Mouse (Mus musculus): Measurements from ENCODE around the gene Fads3.

Fads3 gene

DNA sequence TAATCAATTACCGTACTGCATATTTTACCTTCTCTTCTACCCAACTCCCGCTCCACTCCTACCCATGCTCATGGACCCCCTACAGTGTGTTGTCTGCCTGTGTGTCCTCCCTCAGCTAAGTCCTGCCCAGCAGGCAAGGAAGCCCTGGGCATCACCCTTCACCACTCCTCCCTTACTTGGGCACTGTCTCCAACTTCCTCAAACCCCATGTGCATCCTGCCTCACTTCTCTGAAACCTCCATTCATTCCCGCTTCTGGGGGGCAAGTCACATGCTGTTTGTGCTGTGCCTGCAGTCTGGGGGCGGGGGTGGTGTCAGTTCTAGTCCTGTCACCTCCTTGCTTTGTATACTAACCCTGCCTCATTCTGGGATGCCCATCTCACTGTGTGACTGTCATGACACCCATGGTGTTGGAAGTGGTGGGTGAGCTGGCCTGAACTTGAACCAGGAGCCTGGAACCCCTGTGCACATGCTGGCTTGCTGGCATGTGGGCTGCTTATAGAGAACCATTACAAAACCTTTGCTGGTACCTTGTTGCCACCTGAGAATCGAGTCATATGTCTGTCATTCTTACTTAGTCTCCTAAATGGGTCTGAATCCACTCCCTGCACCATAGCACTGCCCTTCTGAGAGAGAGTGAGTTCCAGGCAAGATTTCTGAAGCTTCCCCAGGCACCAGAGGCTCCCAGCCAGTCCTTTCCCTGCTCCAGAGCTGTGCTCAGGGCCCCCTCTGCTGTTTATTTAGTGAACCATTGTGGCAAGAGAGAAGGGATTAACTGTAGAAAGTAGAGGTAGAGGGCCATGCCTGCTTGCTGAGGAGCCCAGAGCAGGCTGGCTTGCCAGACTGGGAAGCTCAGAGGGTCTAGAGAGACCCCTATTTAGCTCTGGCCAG lies 18.7 kb upstream of the Fads3 start:
- DNase-seq: no peak

DNA sequence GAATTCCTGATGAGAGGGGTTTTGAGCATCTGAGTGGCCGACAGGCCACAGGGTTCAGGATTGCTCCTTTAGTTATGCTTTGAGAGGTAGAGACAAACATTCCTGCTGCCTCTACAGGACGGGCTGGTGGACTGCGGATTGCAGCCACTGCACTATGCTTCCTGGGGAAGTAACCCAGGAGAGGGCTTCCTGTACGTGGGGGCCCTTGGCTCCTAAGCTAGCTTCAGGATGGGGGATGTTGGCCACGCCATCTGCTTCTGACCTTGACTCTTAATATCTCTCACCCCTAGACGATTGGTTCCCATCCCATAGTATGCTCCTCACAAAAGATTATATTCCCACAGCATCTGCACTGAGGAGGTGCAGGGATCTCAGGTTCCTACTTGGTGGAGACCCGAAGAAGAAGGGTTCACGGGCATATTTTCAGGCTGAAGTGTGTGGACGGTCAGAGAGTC lies 18.0 kb upstream of the Fads3 start:
- DNase-seq: no peak

DNA sequence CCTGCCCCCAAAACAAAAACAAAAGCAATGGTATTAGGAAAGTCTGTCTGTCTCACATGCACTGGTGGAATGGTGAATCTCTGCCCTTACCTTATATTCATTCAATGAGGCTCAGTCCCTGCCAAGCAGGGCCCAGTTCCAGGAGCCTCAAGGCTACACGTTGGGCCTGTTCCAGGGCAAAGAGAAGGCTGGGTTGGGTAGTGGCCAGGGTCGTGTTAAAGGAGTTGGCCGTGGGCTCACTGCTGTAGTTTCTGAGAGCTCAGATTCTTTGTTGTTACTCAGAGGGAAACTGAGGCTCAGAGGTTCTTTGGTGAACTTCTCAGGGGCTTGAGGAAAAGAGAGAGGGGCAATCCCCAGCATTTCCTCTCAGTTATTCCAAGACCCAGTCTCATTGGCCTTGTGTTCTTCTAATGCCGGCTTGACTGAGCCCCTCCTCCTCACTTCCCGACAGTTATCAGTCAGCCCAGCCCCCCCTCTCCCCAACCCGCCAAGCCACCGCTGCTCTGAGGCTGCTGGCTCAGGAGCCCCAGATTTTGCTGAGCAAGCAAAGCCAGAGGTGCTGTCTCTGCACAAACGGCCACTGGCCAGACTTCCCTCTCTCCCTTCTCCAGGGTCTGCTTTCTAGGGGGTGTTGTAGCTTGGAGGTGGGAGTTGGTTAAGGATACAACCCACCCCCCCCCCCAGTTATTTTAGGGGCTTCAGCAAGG lies 16.0 kb upstream of the Fads3 start:
- DNase-seq: no peak

DNA sequence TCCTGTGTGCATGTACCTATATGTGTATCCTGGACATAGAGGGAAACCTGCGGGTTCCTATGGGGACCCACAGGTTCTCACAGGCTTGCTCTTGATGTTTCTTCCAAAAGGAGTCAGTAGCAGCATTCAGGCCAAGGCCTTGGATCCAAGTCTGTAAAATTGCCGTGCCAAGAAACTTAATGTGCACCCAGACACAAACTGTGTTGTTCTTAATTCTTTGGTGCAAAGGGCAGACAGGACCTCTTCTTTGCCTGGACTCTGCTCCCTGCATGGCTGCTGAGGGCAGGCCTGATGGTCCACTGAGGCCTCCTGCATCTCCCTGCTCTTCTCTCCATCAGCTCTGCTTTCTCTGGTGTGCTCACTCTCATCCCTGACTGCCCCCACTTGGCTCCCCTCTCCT lies 11.6 kb upstream of the Fads3 start:
- DNase-seq: no peak

DNA sequence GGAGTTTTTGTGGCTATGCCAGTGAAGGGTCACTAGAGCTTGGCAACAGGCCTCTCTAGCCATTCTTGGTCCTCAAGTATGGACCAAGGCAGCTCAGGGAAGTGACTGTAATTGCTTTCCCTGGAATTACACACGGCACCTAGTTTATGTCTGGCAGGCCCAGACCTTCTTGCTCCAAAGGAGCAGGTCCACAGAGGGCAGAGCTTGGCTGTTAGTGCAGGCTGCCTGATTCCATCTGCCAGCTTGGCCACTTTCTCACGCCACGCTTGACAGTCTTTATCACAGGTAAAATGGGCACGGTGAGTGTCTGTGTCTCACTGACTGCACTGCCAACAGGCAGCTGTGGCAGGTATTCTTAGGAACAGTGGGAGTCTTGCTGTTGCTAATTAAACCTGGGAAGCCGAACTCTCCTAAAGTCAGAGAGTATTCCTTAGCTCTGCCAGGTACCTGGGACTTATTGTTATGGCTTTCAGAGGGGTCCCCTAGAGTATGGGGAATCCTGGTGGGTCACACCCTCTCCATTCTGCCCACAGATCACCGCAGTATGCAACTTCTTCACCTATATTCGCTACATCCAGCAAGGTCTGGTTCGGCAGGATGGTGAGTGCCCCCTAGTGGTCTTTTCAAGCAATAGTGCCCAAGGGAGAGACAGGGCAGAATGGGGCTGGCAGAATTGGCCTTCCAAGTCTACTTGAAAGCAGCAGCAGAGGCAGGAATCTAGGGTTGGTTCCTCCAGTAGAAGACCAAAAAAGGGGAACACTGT lies 8.0 kb upstream of the Fads3 start:
- peak; percentile 71 to 78 for DNase-seq

DNA sequence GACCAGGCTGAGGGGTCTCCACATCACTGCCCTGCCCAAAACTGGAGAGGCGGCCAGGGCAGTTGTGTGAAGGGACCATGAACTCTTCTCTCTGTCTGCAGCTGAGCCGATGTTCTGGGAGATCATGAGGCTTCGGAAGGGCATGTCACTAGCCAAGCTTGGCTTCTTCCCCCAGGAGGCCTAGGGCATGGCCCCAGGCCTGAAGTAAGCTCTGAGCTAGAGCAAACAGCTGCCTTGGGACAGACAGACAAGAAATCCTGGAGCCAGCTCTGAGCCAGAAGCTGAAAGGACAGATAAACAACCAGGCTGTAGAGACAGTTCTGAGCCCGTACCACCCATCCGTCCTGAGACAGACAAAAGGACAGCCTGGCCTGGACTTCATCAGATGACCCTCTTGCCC lies 7.0 kb upstream of the Fads3 start:
- DNase-seq: no peak

DNA sequence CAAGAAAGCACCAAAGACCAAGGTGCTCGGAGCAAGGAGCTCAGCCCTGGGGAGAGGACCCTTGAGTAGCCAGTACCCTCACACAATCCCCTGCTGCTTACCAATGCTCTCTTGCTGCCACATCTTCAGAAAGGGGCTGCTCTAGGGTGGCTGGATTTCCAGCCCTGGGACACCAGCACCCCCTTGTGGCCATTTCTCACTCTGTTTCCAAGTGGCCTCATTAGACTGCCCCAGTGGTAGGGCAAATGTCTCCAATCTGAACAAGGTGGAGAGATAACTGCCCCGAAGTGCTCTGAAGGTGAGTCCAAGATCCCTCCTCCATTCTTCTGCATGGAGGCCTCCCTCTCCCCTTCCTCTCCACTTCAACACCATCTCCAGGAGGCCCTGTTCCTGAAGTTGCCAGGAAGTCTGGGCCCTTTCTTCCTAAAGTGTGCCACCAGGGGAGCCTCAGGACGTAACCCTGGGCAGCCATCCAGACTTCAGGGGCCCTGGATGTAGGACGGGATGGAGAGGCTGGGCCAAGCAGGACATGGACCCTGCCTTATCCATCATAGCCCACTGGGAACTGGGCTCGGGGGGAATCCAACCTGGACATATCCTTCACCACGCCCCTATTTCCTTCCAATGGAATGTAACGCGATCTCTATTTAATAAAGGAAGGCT lies 6.5 kb upstream of the Fads3 start:
- peak; percentile 93 to 94 for DNase-seq

DNA sequence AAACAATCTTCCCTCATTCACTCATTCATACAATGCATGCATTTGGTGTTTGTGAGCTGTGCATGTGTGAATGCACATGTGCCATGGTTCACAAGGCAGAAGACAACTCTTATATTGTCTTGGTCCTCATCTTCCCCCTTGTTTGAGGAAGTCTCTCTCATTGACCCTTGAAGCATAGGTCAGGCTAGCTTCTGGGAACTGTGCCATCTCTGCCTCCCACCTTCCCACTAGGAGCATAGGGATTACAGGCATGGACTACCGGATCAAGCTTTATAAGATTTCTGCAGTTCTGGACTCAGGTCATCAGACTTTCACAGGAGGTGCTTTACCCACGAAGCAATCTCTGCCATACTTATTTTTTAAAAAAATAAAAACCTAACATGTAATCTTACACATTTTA lies 3.8 kb upstream of the Fads3 start:
- no peak for DNase-seq

DNA sequence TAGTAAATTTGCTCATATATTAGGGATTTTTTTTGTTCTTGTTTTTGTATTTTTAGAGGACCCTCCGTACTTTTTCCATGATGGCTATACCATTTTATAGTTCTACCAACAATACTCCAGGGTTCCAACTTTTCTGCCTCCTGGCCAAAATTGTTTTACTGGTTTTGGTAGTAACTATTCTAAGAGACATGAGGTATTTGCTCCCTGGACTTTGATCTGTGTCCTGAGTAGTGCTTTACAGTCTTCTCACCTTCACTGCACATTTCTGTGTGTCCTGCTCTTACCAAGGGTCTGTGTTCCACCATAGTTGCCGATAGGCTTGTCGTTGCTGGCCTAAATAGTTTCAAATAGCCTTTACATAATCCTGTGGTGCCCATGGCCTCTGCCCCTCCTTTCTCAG lies 3.0 kb upstream of the Fads3 start:
- DNase-seq: no peak

DNA sequence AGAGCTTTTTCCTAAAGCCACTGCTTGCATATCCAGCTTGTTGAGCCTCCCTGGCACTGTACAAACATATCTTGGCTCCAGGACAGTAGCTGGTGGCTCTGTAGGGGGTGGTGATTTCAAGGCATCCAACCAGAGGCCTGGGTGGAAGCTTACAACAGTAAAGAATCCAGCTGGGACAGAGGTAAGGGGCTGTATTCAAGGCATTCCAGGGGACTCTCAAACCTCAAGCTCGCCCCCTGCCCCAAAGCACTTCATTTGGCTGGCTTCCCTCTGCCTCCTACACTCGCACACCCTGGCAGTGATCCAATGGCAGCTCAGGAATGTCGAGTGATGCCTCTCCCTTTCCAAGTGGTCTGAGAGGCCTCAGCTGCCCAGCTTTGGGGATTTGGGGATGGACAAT lies 2.5 kb upstream of the Fads3 start:
- DNase-seq: no peak

DNA sequence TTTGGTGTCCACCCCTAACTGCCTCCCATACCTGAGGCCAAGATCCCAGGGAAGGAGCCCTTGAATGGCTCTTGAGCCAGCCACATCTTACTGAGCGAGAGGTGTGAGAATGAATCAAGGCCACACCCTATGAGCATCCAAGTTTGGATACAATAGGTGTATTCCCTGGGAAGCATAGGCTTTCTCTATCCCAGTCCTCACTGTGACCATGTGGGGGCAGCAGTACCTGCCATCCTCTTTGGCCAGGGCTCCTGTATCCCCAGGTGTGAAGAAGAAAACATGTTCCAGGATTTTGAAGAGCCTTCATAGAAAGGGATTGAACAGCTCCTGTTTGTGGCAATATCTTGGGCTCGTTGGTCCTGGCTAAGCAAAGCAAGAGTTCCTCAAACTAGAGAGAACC lies 1.8 kb upstream of the Fads3 start:
- DNase-seq: no peak

DNA sequence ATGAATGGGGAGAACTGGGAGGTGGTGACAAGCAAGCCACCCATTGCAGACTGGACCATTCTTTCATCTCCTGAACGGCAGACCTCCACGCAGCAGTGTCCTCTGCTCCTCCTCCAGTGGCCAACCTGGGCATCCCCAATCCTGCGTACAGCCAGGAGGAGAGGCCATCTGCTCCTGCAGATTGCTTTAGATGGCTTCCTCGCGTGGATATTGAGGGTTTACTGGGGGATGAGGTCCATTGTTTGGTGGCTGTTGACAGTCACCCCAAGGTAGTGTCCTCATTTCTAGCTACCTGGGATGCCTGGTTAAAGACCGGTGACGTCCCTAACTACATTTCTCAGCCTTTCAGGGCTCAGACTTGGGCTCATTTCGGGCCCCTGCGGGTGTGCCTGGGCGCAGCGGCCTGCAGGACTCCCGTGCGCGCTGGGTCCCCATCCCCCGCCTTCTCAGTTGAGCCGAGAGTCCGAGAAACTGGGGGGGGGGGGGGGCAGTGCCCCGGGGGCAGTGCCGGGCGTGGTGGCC lies 442 bp upstream of the Fads3 start:
- DNase-seq: peak in 1 of 2 experiments; percentile 7

DNA sequence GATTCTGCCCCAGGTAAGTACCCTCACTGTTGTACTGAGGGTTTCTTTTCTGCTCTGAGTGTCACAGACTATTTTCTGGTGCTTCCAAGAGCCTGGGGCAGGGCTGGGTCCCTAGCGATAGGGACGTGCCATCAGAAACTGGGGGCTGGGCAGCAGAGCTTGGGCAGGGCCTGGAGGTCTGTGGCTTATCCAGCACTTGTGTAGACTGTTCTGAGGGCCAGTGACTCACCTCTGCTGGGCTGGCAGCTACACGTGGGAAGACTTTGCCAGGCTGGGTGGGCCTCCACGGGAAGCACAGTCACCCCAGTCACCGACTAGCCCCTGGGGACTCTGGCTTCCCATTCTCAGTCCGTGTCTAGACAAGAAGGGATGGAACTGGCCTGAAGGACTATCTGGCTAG lies 863 bp downstream of the Fads3 start:
- DNase-seq: peak in 1 of 2 experiments; percentile 8

DNA sequence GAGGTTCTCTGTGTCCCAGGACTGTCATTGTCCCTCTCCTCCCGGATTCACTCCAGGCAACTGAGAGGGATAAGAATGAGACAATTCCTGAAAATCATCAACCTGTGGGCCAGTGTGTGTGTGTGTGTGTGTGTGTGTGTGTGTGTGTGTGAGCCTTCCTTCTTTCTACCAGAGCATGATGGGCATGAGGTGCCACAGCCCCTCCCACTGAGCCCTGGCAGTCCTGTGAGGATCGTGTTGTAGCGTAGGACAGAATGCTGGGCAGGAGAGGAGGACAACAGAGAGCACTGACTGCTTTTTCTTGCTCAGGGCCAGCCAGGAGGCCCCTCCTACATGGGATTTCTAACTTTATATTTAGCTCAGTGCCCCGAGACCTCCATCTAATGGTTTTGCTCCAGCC lies 1.4 kb downstream of the Fads3 start:
- no peak for DNase-seq

DNA sequence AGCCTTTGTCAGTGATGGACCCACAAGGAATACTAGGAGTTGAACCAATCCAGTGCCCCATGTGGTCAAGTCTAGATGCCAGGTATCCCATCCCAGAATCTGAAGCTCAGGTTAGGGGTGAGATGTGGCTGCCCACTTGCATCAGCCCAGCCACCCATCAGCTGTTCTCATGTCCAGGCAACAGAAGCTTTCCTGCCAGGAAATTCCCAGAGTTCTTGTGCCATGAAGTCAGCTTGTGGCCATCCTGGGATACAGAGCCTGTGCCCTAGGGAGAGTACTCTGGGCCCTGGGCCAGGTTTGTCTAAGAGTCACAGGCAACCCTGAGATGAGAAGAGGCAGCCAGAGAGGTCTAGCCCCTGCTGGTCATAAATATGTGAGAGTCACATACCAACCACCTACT lies 2.3 kb downstream of the Fads3 start:
- no peak for DNase-seq

DNA sequence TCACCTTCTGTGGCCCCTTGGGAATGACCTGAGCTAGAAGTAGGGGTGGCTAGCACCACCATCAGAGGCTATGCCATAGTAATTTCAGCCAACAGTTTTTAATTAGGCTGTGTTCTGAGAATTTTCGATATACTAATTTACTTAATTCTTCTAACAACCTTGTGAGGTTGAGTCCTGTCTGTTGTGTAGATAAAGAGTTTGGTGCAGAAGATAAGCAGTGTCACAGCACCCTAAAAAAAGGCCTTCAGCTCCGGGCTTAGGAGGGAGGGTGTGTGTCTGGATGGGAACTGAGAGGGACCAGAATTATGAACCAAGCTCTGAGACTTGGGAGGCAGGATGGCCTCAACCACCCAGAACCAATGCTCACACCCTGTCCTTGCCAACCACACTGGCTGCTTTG lies 4.3 kb downstream of the Fads3 start:
- no peak for DNase-seq

DNA sequence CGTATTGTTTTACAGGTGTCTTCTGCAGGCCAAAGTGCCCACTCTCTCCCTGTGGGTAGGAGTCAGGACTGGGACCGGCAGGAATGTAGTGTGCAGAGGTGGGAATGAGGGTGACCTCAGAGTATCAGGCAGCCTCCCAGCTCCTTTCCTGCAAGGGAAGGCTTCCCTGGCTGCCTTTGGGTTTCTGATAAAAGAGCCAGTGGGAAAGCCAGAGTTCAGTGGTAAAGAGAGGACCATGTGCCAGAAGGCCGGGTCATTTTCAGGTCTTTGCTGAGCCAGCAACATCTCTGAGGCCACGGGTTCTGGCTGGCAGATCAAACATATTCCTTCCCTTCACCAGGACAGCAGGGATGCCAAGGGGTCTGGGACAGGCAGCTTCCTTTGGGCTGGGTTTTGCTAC lies 5.0 kb downstream of the Fads3 start:
- no peak for DNase-seq

DNA sequence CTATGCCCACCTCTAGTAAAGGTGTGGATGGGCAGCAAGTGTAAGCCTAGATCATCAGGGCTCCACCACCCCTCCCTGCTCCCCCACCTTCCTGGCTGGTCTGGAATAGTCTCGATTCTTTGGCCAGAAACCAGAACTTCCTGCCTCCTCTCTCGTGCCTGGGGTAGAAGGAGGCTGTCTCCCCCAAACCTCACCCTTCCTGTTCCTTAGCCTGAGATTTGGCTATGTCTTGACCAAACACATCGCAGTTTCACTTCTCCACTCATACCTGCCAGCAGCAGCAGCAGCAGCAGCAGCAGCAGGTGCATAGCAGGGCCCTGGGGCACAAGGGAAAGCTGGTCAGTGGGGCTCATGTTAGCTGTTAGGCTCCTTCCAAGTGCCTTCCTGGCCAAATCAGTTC lies 5.6 kb downstream of the Fads3 start:
- DNase-seq: peak; percentile 45 to 52

DNA sequence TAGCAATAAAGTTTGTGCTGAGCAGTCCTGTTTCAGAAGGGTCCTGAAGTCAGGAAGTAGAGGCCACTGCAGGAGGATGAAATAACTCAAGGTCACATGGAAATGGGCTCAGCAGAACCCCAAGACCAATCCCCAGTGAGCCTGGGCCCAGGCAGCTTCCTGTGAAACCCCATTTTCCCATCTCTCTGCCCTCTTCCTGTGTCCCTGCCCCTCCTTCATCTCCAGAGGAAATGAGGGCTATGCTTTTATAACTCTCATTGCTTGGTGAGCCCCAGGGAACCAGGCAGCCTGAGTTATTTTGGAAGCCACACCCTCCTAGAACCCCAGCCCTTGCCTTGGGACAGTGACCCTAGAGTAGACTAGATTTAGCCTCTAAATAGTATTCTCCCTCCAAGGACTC lies 8.2 kb downstream of the Fads3 start:
- no peak for DNase-seq

DNA sequence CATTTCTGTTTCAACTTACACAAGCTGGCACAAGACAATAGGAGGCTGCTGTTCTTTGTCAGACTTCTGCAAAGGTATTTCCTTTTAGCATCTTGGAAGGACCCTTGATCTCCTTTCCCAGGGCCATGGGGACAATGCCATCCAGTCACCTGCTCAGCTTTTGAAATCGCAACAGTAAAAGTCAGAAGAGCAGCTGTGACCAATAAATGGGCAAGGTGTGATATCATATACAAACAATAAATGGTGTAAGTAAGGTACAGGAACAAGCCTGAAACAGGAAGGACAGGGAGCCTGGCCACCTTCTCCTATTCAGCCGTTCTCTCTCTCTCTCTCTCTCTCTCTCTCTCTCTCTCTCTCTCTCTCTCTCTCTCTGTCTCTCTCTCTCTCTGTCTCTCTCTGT lies 9.1 kb downstream of the Fads3 start:
- DNase-seq: no peak

DNA sequence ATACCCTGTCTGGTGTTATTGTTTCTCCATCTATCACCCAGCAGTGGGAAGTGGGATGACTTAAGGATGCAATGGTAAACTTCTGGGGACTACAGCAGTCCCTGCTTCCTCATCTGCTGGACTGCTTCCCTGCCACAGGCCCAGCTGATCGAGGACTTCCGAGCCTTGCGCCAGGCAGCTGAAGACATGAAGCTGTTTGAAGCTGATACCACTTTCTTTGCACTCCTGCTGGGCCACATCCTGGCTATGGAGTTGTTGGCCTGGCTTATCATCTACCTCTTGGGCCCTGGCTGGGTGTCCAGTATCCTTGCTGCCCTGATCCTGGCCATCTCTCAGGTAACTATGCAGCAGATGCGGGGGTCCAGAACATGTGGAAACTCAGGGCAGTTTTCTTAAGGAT lies 11.3 kb downstream of the Fads3 start:
- DNase-seq: no peak

DNA sequence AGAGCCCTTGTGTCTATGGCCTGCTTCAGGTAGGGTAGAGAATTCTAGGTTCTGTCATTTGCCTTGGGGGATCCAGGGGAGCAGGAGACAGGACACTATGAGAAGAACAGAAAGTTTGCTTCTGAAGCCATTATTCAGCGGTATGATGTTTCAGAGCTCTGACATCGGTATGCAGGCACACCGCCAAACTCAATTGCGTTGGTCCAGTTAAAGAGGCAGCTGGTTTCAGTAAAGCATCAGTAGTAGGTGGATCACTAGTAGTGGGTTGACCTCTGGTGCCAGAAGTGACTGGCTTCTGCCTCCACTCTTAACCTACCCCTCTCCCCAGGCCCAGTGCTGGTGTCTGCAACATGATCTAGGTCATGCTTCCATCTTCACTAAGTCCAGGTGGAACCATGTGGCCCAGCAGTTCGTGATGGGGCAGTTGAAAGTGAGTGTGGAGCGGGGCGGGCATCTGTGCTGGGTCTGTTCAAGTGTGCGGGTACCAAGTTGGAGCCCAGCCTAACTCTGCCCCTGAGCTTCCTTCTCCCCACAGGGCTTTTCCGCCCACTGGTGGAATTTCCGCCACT lies 12.4 kb downstream of the Fads3 start:
- no peak for DNase-seq

All from B cell, adult 2 months (primary cell).